Mouse (Mus musculus) c-Kit-positive CD71-negative TER-119-negative erythroid progenitor cells, embryonic 14.5 days (primary cell): ENCODE measurements around the gene Hectd3.

ENCODE experiments used
- DNase-seq: peaks from one replicate; pipeline ENCODE4 v3.0.0-alpha.2; 2013; ENCODE audit warnings: low read depth

Hectd3 gene

GRCm38 (mm10) chr4:116995131-116995797, at the start of gene Hectd3:
Hectd3 (plus strand) TSS chr4:116995317.
- peak; percentile 64 for DNase-seq

GRCm38 (mm10) chr4:116951642-116952041, 43.5 kb upstream of the Hectd3 start:
- DNase-seq: peak; percentile 3

- no peak for DNase-seq
These were observed 40.2 kb upstream of the Hectd3 start for GRCm38 (mm10) chr4:116954951-116955350.

GRCm38 (mm10) chr4:116976503-116976902, 18.6 kb upstream of the Hectd3 start:
- no peak for DNase-seq

DNA sequence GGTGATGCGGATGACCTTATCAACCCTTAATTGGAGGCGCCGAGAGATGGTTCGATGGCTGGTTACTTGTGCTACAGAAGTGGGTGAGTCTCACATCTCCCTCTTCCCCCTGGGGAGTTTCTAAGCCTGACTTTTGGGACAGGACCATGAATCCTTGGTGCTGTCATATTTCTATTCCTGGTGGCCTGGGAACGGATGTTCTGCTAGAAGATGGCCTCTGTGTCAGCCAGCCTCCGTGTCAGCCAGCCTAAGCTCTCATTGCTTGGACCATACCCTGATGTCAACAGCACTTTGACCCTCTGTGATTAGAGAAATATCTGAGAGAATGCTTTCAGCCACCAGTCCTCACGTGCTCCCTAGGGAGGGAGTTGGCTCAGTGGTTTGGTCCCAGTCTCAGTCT, 9.4 kb upstream of the Hectd3 start:
- no peak for DNase-seq

- peak; percentile 25 for DNase-seq
These were observed 8.6 kb upstream of the Hectd3 start for GRCm38 (mm10) chr4:116986400-116987121.

DNA sequence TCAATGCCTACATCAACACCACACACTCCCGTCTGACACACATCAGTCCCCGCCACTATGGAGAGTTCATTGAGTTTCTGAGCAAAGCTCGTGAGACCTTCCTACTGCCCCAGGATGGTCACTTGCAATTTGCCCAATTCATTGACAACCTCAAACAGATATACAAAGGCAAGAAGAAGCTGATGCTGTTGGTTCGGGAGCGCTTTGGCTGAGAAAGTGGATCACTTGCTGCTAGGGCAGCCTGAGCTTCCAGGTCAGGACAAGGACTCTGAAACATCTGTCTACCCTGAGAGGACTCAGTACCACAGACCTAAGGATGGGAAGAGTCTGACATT, 8.0 kb upstream of the Hectd3 start:
- no peak for DNase-seq

- DNase-seq: no peak
These were observed 5.4 kb upstream of the Hectd3 start for GRCm38 (mm10) chr4:116989731-116990130.

DNA sequence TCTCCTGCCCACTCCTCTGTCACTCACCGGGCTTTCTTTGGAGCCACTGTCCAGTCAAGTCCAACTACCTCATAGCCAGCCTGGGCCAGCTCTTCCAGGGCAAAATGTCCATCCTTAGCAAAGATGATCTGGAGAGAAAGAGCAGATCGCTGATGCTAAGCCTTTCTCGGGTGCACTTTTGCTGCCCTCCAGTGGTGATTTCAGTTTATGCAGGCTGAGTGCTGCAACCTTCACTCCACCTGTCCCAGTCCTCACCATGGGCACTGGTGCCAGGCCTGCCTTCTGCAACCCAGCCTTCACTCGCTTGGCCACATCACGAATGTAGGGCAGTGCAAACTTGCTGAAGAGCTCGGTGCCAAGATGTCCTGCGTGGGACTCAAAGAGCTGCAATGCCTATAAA, 3.8 kb upstream of the Hectd3 start:
- DNase-seq: peak; percentile 71

DNA sequence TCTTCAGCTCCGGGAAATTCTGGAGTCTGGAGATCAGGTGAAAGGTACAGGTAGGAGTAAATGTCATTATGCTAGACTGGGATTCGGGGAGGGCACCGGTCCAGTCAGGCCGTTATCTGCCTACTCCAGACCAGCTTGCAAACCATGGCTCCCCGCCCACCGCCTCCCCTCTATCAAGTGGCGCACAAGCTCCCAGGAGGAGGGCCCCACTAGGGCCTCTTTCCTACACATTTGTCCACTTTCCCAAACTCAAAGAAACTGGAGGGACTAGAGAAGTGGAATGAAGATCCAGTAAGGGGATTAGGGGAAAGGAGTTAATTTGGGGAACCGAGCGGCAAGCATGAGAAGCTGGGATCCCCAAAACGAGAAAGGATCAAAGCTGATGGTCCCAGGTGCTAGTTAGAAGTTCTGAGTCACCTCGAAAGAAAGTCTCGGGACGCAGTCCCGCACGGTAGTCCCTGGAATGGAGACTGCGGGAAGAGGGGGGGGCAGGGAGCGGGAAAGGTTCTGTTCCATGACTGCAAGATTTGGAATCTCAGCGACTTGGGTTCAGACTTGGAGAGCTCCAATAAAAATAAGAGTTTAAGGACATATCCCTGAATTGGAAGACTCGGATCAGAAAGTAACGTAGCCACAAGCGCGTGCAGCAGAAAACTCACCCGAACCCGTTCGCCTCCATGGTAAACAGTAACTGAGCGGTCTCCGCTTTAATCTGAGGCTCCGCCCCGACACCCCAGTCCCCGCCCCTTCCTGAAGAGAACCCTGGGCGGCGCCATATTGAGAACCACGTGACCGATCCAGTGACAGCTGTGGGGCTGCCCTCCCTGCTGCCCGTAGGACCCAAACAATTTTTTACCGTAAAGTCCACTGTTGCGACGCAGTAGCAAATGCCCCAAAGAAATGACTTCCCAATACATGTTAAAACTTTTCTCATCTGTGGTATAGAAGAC, 1.2 kb upstream of the Hectd3 start, which contains the start of gene Urod:
TSS of gene Urod (minus strand) at position 742 of the 950 bp plus-strand sequence.
- DNase-seq: peak; percentile 91

GRCm38 (mm10) chr4:116995798-116996135, 650 bp downstream of the Hectd3 start:
- no peak for DNase-seq

GRCm38 (mm10) chr4:116999513-117000154, 4.5 kb downstream of the Hectd3 start:
- DNase-seq: no peak

GRCm38 (mm10) chr4:117001957-117002356, 6.8 kb downstream of the Hectd3 start:
- no peak for DNase-seq

GRCm38 (mm10) chr4:117002543-117003521, 7.7 kb downstream of the Hectd3 start:
- DNase-seq: peak; percentile 58

DNA sequence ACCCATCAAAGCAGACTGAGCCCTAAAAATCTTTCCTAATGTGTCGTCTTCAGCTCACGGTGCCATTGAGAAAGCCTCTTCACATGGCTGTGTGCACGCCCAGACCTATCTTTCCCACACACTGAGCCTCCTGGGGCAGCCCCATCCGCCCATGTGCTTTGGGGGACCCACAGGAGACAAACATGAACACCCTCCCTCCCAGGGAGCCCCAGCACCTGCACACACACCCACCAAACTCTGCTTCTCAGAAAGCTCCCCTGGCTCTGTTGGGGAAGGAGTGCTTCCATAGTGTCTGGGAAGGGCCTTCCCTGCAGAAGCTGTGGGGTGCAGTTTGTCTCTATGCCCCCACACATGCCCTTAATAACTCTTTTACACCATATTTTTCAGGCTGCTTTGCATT, 9.5 kb downstream of the Hectd3 start:
- no peak for DNase-seq

GRCm38 (mm10) chr4:117005611-117006400, 10.7 kb downstream of the Hectd3 start:
- DNase-seq: no peak

DNA sequence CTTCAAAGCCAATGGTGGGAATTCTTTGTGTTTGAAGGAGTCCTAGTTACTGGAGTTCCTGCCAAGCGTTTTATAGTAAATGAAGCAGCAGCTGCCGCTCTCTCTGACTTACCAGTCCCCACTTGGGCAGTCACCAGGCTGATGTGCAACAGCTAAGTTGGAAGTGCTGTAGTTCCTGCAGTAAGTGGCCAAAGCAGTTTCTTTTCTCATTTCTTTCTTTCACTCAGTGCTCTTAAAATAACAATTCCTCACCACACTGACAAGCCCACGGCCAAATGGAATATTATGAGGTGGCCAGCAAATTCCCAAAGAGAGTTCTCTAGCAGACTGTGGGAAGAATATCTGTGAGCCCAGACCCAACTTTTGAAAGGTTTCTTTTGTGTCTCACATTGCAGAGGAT, 11.9 kb downstream of the Hectd3 start:
- DNase-seq: no peak

- no peak for DNase-seq
These were observed 15.1 kb downstream of the Hectd3 start for GRCm38 (mm10) chr4:117010231-117010630.

GRCm38 (mm10) chr4:117013596-117013995, 18.5 kb downstream of the Hectd3 start:
- no peak for DNase-seq

DNA sequence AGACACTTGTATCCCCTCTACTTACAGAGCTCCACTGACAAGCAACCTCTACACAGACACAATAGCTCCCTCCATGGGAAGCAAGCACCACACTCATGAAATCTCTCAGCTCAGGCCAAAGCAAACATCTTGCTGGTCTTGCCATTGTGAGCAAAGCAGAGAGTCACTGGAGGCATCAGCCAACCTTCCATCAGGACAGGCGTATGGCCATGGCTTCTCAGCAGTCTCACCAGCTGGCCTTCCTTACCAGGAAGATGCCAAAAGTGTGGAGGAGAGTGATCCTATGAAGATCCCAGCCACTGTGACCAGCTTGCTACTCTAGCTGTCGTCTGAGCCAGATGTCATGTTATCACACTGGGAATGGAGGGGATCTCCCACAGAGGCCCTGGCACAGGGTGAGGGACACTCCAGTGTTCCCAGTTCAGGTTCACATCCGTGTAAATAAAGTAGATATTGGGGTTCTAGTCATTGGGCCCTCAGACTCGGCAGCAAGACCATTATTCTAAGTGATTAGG, 19.8 kb downstream of the Hectd3 start:
- DNase-seq: no peak
